Mouse (Mus musculus) intestine, postnatal 0 days (tissue): Measurements from ENCODE around the gene Dapp1. TPM values are rescaled to one million over a fixed set of nuclear protein-coding genes. Genes with fewer than 3 reads are reported as not detected.
A peak's percentile ranks its signal among the peaks of the same experiment; 100 is the strongest.
"Not testable (repeated sequence)": the region's sequence is repeated elsewhere in the genome, so short reads cannot be mapped to it uniquely, and the experiment has no call there.

Experiments
- ATAC-seq: fragments of 200-750 bp; cut with Nextera tagmentation; 2 replicates; pipeline ENCODE4 v1.8.0; 2017; ENCODE audit warnings: mild to moderate bottlenecking, moderate TSS enrichment, moderate library complexity
- H3K27ac ChIP-seq: fragments of 300-500 bp; sonication (generic); 2 replicates; pipeline ENCODE4 v1.5.1; 2014; ENCODE audit warnings: mild to moderate bottlenecking, low read depth, low read length, moderate library complexity
- H3K27me3 ChIP-seq: fragments of 300-500 bp; sonication (generic); replicated peaks from 2 replicates; pipeline ENCODE4 v1.6.1; 2014; ENCODE audit warnings: low read length, mixed read lengths; ENCODE audit not compliant: control insufficient read depth, insufficient read depth
- H3K36me3 ChIP-seq: fragments of 300-500 bp; sonication (generic); 2 replicates; pipeline ENCODE4 v1.6.1; 2014; ENCODE audit warnings: mild to moderate bottlenecking, moderate library complexity; ENCODE audit not compliant: control insufficient read depth, insufficient read depth
- H3K4me1 ChIP-seq: fragments of 300-500 bp; sonication (generic); replicated peaks from 2 replicates; pipeline ENCODE4 v1.6.1; 2014; ENCODE audit warnings: antibody characterized with exemption, low read length, mixed read lengths; ENCODE audit not compliant: control insufficient read depth, insufficient read depth
- H3K4me2 ChIP-seq: fragments of 300-500 bp; sonication (generic); replicated peaks from 2 replicates; pipeline ENCODE4 v1.6.1; 2014; ENCODE audit warnings: low read depth, mild to moderate bottlenecking, moderate library complexity
- H3K4me3 ChIP-seq: fragments of 300-500 bp; sonication (generic); 2 replicates; pipeline ENCODE4 v1.5.1; 2014; ENCODE audit warnings: low read depth, low read length
- H3K9ac ChIP-seq: fragments of 300-500 bp; sonication (generic); 2 replicates; pipeline ENCODE4 v1.6.1; 2014; ENCODE audit warnings: mild to moderate bottlenecking, low read depth, low read length
- H3K9me3 ChIP-seq: fragments of 300-500 bp; sonication (generic); 2 replicates; pipeline ENCODE4 v1.6.1; 2016; ENCODE audit warnings: mixed run types; ENCODE audit not compliant: control insufficient read depth
- CTCF ChIP-seq: sonication (generic); IDR thresholded peaks from 2 replicates; pipeline ENCODE4 v1.5.1; 2016; ENCODE audit warnings: low read depth, mild to moderate bottlenecking, control low read depth, antibody characterized with exemption, moderate library complexity
- WGBS: fragments of 180-500 bp; shearing (Covaris S2); extraction: QIAGEN DNeasy Blood & Tissue Kit; methylation state at CpG from one replicate; pipeline ENCODE4 v1.1.7; 2014; 5-methylcytosine and 5-hydroxymethylcytosine counted together
- polyA plus RNA-seq: library from polyadenylated mRNA; unstranded; fragments of >200 nt; fragmentation: Nextera tagmentation; extraction: Ambion mirVana; gene quantifications from 2 replicates; pipeline ENCODE4 v1.2.1, GENCODE M21; 2015

Gene Dapp1
- polyA plus RNA-seq, 1 experiment from 2014 or later = 70.6 TPM

DNA sequence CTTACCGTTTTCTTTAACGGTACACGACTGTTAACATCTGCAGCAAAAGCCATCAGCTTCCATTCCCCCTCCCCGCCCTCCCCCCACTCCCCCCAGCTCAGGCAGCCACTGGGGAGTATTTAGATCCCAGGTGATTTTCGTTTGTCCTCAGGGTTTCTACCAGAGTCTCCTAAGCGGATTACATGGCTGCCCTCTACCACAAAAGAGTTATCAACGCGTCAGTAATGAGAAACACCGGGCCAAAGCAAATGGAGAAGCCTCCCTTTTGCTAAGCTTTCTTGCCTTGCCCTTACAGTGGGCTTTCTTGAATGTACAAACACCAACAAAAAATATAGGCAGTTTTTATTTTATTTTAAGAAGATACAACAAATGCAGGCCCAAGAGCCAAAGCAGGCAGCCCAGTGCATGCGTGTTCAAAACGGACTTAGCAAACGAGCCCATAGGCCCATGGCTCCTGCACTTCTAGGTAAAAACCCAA lies 63.6 kb downstream of the Dapp1 start:
- Histone ChIP-seq H3K27ac (no peak overlapping the region), H3K9me3 (no peaks in the 10 kb centered on the region), H3K4me1 (peaks cover 5% of the 10 kb centered on the region; the same call in 1 of the 2 replicates), H3K9ac (no peak overlapping the region), H3K4me2 (peak overlapping the region; percentile 67), H3K36me3 (peaks cover 8% of the 10 kb centered on the region; the same call in 1 of the 2 replicates), H3K4me3 (peak overlapping the region; percentile 65), H3K27me3 (no peaks in the 10 kb centered on the region)
- WGBS = 31% methylated on average over 12 of the region's 12 CpGs
- TF ChIP-seq CTCF = no peak
- no peak for ATAC-seq

DNA sequence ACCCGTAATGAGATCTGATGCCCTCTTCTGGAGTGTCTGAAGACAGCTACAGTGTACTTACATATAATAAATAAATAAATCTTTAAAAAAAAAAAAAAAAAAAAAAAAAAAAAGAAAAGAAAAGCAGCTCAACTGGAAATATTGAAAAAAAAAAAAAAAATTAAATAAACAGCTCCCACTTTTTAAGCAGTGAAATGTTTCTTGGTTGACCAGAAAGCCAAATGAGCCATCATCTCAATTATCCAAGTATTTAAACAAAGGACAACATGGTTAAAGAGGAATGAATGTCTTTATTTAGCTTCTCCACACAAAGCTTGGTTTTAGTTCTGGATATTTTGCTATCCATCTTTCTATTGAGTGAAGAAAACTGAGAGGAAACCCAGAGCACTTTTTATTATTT lies 66.8 kb downstream of the Dapp1 start:
- H3K27me3 ChIP-seq, H3K4me3 ChIP-seq, H3K27ac ChIP-seq, H3K9ac ChIP-seq, H3K4me2 ChIP-seq, H3K4me1 ChIP-seq, H3K9me3 ChIP-seq, ATAC-seq, H3K36me3 ChIP-seq: not testable (repeated sequence)
- WGBS = no CpG with 5 or more reads among the region's 1 CpGs

DNA sequence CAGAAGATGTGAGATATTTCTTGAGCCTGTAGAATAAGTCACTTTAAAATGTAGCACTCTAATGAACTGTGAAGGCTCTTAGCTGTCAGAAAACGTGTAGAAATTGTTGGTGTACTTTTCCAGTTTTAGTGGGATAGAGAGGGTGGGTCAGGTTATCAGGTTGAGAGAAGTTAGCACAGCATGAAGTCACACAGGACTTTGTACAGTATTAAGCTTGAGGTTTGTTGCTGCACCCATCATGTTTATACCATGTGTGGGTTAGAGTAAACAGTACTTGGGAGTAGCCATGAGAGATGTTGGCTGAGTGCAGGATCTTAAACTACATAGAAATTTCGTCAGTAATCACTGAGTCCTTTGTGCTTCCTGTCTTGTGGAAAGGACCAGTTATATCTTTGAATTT lies 68.3 kb downstream of the Dapp1 start:
- Histone ChIP-seq H3K27me3 (no peaks in the 10 kb centered on the region), H3K9ac (no peak overlapping the region), H3K4me1 (peaks cover 5% of the 10 kb centered on the region; the same call in 1 of the 2 replicates), H3K36me3 (peaks cover 2% of the 10 kb centered on the region; the same call in 1 of the 2 replicates), H3K4me3 (no peak overlapping the region), H3K9me3 (no peaks in the 10 kb centered on the region), H3K27ac (no peak overlapping the region), H3K4me2 (no peak overlapping the region)
- peak; percentile 67 for ATAC-seq
- no peak for TF ChIP-seq CTCF
- 32% methylated on average over 2 of the region's 2 CpGs for WGBS

DNA sequence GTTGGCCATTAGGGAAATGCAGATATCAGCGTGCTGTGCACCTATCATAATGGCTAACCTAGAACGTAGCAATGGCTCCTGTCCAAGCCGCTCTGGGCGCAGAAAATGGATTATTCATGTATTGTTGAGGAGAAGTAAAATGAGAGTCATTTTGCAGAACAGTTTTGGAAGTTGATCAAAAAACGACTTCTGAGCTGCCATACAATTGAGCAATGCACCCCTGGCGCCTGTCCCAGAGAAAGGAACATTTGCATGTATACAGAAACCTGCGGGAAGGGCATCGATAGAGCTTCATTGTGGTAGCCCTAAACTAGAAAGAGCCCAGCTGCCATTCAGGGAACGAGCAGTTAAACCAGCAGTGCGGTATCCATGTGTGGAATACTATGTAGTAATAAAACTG lies 81.2 kb downstream of the Dapp1 start:
- WGBS = 89% methylated on average over 10 of the region's 10 CpGs
- Histone ChIP-seq H3K36me3 (peaks cover 38% of the 10 kb centered on the region), H3K4me3 (no peak overlapping the region), H3K4me1 (no peaks in the 10 kb centered on the region), H3K27me3 (no peaks in the 10 kb centered on the region), H3K4me2 (no peak overlapping the region), H3K27ac (no peak overlapping the region), H3K9ac (no peak overlapping the region), H3K9me3 (no peaks in the 10 kb centered on the region)
- ATAC-seq = no peak
- TF ChIP-seq CTCF = no peak

DNA sequence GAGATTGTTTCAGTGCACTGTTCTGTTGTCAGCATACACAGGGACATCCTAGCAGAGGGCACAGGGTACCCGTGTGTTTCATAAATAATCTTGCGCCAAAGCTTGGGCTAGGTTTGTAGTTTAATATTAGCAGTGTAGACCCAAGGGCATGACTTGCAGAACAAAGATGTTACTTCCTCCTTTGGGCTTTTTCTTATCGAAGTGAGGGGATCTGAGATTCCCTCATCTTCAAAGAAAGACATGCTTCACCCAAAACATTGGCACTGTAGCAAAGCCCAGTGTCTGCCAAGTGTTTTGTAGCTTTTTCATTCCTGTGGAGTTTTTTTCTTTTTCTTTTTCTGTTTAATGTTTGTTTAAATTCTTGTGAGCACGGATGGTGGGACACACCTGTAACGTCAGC lies 83.7 kb downstream of the Dapp1 start:
- no peak for ATAC-seq

DNA sequence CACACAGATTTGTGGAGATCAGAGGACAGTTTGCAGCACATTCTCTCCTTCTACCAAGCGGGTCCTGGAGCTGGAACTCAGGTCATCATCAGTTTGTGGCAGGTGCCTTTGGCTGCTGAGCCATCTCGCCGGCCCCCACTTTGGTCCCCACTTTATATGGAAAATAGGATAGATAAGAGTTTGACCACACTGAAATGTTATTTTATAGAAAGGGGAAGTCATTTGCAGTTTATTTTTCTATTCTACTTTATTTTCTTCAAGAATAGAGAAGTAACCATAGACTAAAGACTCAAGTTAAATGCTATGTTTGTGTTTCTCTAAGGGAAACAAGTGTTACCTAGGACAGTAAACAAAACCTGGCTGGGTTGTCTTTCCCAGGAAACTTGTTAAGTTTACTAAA lies 84.5 kb downstream of the Dapp1 start:
- no peak for ATAC-seq
- no peaks in the 10 kb centered on the region for H3K4me1 ChIP-seq
- no peak overlapping the region for H3K4me2 ChIP-seq
- TF ChIP-seq CTCF = no peak
- no peak overlapping the region for H3K27ac ChIP-seq
- H3K9ac ChIP-seq = no peak overlapping the region
- H3K27me3 ChIP-seq = no peaks in the 10 kb centered on the region
- H3K36me3 ChIP-seq = peaks cover 22% of the 10 kb centered on the region
- H3K4me3 ChIP-seq = no peak overlapping the region
- no peaks in the 10 kb centered on the region for H3K9me3 ChIP-seq
- 96% methylated on average over 3 of the region's 3 CpGs for WGBS

More for the DNA sequence above, 83.7 kb downstream of the Dapp1 start:
- Histone ChIP-seq H3K36me3 (peaks cover 20% of the 10 kb centered on the region), H3K9me3 (no peaks in the 10 kb centered on the region), H3K4me1 (no peaks in the 10 kb centered on the region), H3K4me2 (no peak overlapping the region), H3K9ac (no peak overlapping the region), H3K4me3 (no peak overlapping the region), H3K27me3 (no peaks in the 10 kb centered on the region), H3K27ac (no peak overlapping the region)
- no peak for TF ChIP-seq CTCF
- WGBS = 83% methylated on average over 5 of the region's 5 CpGs

DNA sequence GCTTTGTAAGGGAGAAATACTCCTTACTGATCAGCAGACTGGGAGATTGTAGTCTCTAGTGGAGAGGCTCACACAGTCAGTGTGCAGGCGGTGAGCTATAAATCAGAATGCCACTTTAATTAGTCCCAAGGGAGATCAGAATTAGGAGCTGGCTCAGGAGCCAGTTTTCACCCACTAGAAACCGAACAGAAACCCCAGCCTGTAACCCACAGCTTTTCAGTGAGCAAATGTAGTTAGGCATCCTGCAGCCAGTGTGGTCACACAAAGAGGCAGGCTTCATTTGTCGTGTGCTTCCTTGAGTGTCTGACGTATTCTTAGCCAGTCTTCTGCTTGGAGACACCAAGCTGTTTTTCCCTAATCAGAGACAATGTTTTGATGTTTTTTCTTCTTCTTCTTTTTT lies 85.0 kb downstream of the Dapp1 start:
- Histone ChIP-seq H3K4me2 (no peak overlapping the region), H3K27me3 (no peaks in the 10 kb centered on the region), H3K4me1 (no peaks in the 10 kb centered on the region), H3K27ac (no peak overlapping the region), H3K9me3 (no peaks in the 10 kb centered on the region), H3K36me3 (peaks cover 22% of the 10 kb centered on the region), H3K4me3 (no peak overlapping the region), H3K9ac (no peak overlapping the region)
- WGBS = 84% methylated on average over 4 of the region's 4 CpGs
- no peak for TF ChIP-seq CTCF
- no peak for ATAC-seq
